Mouse (Mus musculus) hindbrain, embryonic 10.5 days (tissue): Measurements from ENCODE around the gene Rpa1. TPM values are rescaled to one million over a fixed set of nuclear protein-coding genes. Genes with fewer than 3 reads are reported as not detected.

Experiments used
- DNase-seq: peaks from one replicate; pipeline ENCODE4 v3.0.0-alpha.2; 2017; ENCODE audit warnings: low spot score
- H3K27ac ChIP-seq: fragments of 300-500 bp; sonication (generic); 2 replicates; pipeline ENCODE4 v1.5.1; 2016; ENCODE audit warnings: mild to moderate bottlenecking, moderate library complexity
- H3K27me3 ChIP-seq: fragments of 300-500 bp; sonication (generic); 2 replicates; pipeline ENCODE4 v1.6.1; 2016; ENCODE audit warnings: mild to moderate bottlenecking; ENCODE audit not compliant: poor library complexity, insufficient read depth, severe bottlenecking
- H3K36me3 ChIP-seq: fragments of 300-500 bp; sonication (generic); 2 replicates; pipeline ENCODE4 v1.6.1; 2016; ENCODE audit warnings: mild to moderate bottlenecking, moderate library complexity
- H3K4me1 ChIP-seq: fragments of 300-500 bp; sonication (generic); replicated peaks from 2 replicates; pipeline ENCODE4 v1.6.1; 2016; ENCODE audit warnings: mild to moderate bottlenecking
- H3K4me3 ChIP-seq: fragments of 300-500 bp; sonication (generic); 2 replicates; pipeline ENCODE4 v1.5.1; 2016; ENCODE audit warnings: mild to moderate bottlenecking, moderate library complexity
- H3K9me3 ChIP-seq: fragments of 300-500 bp; sonication (generic); 2 replicates; pipeline ENCODE4 v1.6.1; 2016; ENCODE audit warnings: mild to moderate bottlenecking, moderate library complexity
- WGBS: fragments of 180-500 bp; shearing (Covaris S2); methylation state at CpG from one replicate; pipeline ENCODE4 v1.1.7; 2016; 5-methylcytosine and 5-hydroxymethylcytosine counted together
- polyA plus RNA-seq: library from polyadenylated mRNA; unstranded; fragments of >200 nt; fragmentation: Nextera tagmentation; extraction: Ambion mirVana; gene quantifications from 2 replicates; pipeline ENCODE4 v1.2.1, GENCODE M21; 2016

The Rpa1 gene
- polyA plus RNA-seq, 1 experiment from 2014 or later, result 136 TPM

DNA sequence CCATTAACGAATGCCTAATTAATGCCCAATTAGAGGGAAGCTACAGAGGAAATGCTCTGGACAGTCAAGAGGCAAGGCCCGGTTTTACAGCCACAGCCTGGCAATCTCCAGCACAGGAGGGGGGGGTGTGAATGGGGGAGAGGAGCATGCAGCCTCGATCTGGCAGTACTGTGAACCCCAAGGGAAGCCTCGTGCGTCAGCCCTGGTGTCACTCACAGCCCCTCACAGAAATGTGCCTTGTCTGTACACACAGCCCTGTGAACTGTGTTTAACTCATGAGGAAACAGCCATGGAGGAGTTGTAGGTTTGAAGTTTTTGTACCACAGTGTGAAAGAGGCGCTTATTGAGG is 84.2 kb downstream of the Rpa1 start:
- DNase-seq, result no peak
- no peak overlapping the region for H3K27ac ChIP-seq
- H3K4me3 ChIP-seq, result no peak overlapping the region
- WGBS, result 65% methylated on average over 6 of the region's 6 CpGs
- H3K9me3 ChIP-seq, result no peaks in the 10 kb centered on the region
- H3K36me3 ChIP-seq, result no peaks in the 10 kb centered on the region
- H3K27me3 ChIP-seq, result no peaks in the 10 kb centered on the region
- H3K4me1 ChIP-seq, result peaks cover 91% of the 10 kb centered on the region

DNA sequence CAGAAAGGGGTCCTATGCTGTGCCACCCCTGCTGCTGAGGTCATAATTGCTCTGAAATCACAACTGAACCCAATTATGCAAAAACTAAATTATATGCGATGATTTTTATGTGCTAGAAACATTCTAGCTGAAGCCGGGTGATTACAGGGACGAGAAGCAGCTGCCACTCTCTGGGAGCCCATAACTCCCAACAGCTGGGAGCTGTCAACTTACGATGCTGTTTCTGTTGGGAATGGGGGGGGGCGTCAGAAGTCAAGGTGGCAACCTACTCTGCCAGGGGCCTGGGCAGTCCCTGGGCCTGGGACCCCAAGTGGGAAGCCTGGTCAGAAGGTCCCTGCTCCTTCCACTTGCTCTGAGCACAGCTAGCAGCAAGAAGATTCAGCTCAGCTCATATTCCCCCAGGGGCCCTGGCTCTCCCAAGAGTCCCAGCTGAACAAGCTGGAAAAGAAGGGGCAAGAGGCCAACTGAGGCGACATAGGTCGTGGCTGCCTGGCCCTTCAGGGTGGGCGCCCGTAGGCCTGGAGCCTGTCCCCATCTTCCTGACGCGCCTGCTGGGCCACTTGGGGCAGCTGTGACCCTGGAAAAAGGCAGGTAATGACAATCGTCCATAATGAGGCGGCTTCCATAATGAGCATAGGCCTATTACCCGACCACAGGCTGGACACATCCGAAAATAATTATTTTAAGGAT is 84.7 kb downstream of the Rpa1 start:
- DNase-seq, result no peak
- Histone ChIP-seq H3K4me3 (no peak overlapping the region), H3K36me3 (no peaks in the 10 kb centered on the region), H3K27ac (peak overlapping the region; percentile 60), H3K27me3 (no peaks in the 10 kb centered on the region), H3K9me3 (no peaks in the 10 kb centered on the region), H3K4me1 (peaks cover 87% of the 10 kb centered on the region)
- 76% methylated on average over 15 of the region's 15 CpGs for WGBS

DNA sequence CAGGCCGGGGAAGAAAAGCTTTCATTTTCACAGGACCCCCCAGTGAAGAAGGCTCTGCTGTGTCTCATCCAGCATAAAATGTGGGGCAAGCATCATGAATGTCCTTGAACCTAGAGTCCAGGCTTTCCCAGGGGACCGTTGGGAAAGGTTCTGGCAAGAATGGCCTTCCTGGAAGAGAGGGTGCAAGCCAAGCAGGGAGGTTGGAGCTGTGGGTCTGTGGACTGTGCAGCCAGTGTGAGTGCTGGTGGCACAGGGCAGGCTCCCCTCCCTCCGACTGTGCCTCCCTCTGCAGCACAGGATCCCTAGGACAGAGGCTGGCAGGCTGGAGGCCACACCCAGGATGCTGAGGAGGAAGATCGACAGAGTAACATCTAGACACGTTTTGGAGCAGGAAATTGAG is 85.3 kb downstream of the Rpa1 start:
- no peaks in the 10 kb centered on the region for H3K9me3 ChIP-seq
- no peak overlapping the region for H3K4me3 ChIP-seq
- DNase-seq, result no peak
- 57% methylated on average over 5 of the region's 5 CpGs for WGBS
- H3K4me1 ChIP-seq, result peaks cover 81% of the 10 kb centered on the region
- no peaks in the 10 kb centered on the region for H3K36me3 ChIP-seq
- H3K27me3 ChIP-seq, result no peaks in the 10 kb centered on the region
- peak overlapping the region; percentile 3; the same call in 1 of the 2 replicates for H3K27ac ChIP-seq

DNA sequence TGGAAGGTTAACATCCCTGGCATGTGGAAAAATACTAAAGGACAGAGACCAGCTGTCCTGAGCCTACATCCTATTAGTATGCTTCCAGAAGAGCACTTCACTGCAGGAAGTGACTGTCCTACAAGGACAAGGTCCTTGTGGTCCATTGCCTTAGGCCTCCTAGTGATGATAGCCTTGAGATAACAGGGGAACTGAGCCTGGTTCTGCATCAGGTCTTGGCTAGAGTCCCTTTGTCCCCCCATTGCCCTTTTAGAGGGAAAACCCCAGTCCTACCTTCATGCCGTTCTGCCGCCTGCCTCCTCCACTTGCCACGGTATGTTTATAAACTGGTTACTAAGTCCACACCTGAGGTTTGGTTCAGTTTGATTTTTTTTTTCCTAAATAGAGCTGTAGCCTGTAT is 85.9 kb downstream of the Rpa1 start:
- WGBS, result 92% methylated on average over 3 of the region's 3 CpGs
- Histone ChIP-seq H3K9me3 (no peaks in the 10 kb centered on the region), H3K36me3 (no peaks in the 10 kb centered on the region), H3K4me1 (peaks cover 75% of the 10 kb centered on the region), H3K27ac (no peak overlapping the region), H3K27me3 (no peaks in the 10 kb centered on the region), H3K4me3 (no peak overlapping the region)
- no peak for DNase-seq

DNA sequence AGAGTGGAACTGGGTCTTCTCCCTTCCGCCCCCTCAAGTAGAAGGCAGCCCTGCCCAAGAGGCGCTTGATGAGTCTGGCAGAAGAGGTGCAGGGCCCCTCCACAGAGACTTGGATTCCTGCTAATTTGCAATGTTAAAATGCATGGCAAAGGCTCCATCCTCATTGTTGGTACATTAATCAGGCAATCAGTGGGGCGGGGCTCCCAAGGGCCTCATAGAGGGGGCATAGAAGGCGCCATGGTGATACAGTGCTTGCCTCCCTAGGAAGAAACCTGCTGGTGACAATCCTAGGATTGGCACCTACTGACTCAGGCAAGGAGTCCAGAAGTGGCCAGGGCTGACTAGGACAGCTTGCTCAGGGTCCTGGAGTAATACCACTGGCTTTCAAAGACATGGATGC is 86.4 kb downstream of the Rpa1 start:
- Histone ChIP-seq H3K36me3 (no peaks in the 10 kb centered on the region), H3K9me3 (no peaks in the 10 kb centered on the region), H3K4me3 (no peak overlapping the region), H3K27me3 (no peaks in the 10 kb centered on the region), H3K4me1 (peaks cover 72% of the 10 kb centered on the region), H3K27ac (0 out of 2 replicates have a peak overlapping the region, but pooled peaks have one; percentile 6)
- WGBS, result 85% methylated on average over 4 of the region's 4 CpGs
- DNase-seq, result no peak

DNA sequence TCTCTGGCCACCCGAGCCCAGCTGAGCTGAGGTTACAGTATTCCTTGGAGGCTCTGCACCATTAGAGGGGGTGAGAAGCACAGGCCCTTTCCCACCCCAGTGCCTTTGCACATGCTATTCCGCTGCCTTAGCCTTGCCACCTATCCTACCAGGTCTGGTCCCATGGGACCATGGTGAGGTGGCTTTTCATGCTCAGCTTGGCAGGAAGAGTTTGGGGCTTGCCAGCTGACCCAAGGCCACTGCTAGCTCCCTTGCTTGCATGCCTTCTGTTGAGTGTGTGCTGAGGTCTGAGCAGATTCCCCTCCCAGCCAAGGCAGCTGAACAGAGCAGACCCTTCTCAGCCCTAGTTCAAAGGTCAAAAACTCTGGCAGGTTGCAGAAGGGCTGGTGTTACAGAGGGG is 87.1 kb downstream of the Rpa1 start:
- Histone ChIP-seq H3K27ac (0 out of 2 replicates have a peak overlapping the region, but pooled peaks have one; percentile 6), H3K4me1 (peaks cover 68% of the 10 kb centered on the region), H3K27me3 (no peaks in the 10 kb centered on the region), H3K4me3 (no peak overlapping the region), H3K36me3 (no peaks in the 10 kb centered on the region), H3K9me3 (no peaks in the 10 kb centered on the region)
- no peak for DNase-seq
- WGBS, result 82% methylated on average over 2 of the region's 2 CpGs

DNA sequence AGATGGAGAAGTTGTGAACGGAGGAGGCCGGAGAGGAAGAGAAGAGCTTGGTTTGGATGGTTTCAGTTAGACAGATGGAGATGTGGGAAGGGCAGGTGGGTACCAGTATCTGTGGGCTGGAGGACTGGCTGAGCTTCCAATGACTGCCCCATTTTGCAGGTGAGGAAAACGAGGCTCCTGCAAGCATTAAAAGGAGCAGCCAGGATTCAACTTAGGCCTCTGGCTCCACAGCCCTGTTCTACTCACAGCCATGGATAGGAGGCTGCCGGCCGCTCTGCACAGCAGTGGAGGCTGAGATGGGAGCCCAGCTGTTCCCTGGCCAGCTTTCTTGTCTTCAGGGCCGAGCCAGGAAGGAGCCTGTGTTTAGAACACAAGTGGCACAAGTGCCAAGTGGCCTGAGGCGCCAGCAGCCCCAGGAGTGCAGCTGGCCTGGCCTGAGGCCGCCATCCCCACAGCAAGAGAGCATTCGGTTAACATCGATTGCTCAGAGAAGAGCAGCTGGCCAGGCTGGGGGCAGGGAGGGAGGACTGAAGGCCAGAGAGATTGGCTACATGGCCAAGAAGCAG is 88.0 kb downstream of the Rpa1 start:
- Histone ChIP-seq H3K27ac (peak overlapping the region; percentile 66), H3K27me3 (no peaks in the 10 kb centered on the region), H3K9me3 (no peaks in the 10 kb centered on the region), H3K4me3 (no peak overlapping the region), H3K36me3 (no peaks in the 10 kb centered on the region), H3K4me1 (peaks cover 59% of the 10 kb centered on the region)
- DNase-seq, result peak; percentile 46
- WGBS, result 64% methylated on average over 10 of the region's 10 CpGs

DNA sequence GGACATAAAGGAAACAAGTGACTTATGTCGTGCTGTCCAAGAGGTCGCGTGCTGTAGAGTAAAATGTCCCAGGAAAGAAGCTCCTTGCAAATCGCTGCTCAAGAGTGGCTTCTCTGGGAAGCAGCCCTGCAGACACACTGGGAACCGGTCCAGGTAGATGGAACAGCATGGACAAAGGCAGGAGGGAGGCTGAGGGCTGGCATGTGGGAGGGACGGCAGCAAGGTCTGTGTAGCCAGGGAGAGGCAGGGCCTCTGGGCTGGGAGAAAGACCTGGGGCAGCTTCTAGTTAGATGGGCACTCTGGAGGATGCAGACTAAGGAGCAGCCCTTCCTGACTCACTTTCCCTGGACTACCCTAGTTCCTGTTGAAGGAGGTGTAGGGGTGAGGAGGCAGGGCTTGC is 88.7 kb downstream of the Rpa1 start:
- no peaks in the 10 kb centered on the region for H3K36me3 ChIP-seq
- no peaks in the 10 kb centered on the region for H3K27me3 ChIP-seq
- H3K27ac ChIP-seq, result no peak overlapping the region
- H3K9me3 ChIP-seq, result no peaks in the 10 kb centered on the region
- WGBS, result 77% methylated on average over 6 of the region's 6 CpGs
- DNase-seq, result no peak
- peaks cover 58% of the 10 kb centered on the region for H3K4me1 ChIP-seq
- no peak overlapping the region for H3K4me3 ChIP-seq

DNA sequence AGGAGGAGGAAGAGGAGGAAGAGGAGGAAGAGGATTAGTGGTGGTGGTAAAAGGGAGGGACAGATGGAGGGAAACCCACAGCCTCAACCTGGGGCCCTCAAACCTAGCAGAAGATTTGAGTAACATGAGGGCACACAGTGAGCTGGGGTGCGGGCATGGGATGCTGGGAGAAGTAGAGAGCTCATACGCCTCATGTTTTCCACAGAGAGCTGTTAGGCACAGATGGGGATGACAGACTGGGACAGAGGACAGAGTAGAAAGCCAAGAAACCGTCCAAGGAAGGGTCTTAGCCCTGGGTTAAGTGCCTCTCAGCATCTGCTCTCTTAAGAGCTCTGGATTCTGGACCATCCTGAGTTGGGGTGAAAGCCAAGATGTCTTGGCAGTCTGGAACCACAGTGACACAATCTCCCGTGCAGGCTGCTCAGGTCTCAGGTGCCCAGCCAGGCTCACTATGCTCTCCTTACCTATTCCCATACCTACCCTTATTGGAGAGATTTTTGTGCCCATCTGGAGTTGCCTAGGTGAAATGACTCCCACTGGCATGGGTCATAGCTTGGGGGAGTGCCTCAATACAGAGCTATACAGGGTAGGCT is 91.0 kb downstream of the Rpa1 start:
- 78% methylated on average over 4 of the region's 4 CpGs for WGBS
- Histone ChIP-seq H3K27ac (no peak overlapping the region), H3K27me3 (no peaks in the 10 kb centered on the region), H3K36me3 (no peaks in the 10 kb centered on the region), H3K9me3 (no peaks in the 10 kb centered on the region), H3K4me1 (peaks cover 39% of the 10 kb centered on the region), H3K4me3 (no peak overlapping the region)
- no peak for DNase-seq

DNA sequence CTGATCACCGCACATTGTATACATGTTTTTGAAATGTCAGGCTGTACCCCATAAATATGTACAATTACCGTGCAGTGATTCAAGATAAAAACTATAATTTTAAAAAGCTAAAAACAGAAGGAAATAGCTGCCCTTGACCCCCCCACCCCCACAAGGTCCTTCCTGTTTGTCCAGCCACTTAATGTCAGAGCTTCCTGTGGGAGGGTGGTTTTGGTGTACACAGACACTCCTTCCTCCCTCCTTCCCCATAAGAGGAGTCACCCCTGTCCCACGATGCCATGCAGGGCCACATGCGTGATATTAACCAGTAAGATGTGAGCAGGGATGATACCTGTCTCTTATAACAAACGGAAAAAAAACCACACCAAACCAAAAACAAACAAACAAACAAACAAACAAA is 92.8 kb downstream of the Rpa1 start:
- Histone ChIP-seq H3K27me3 (no peaks in the 10 kb centered on the region), H3K36me3 (no peaks in the 10 kb centered on the region), H3K9me3 (no peaks in the 10 kb centered on the region), H3K27ac (no peak overlapping the region), H3K4me1 (peaks cover 36% of the 10 kb centered on the region), H3K4me3 (no peak overlapping the region)
- 87% methylated on average over 5 of the region's 5 CpGs for WGBS
- no peak for DNase-seq

DNA sequence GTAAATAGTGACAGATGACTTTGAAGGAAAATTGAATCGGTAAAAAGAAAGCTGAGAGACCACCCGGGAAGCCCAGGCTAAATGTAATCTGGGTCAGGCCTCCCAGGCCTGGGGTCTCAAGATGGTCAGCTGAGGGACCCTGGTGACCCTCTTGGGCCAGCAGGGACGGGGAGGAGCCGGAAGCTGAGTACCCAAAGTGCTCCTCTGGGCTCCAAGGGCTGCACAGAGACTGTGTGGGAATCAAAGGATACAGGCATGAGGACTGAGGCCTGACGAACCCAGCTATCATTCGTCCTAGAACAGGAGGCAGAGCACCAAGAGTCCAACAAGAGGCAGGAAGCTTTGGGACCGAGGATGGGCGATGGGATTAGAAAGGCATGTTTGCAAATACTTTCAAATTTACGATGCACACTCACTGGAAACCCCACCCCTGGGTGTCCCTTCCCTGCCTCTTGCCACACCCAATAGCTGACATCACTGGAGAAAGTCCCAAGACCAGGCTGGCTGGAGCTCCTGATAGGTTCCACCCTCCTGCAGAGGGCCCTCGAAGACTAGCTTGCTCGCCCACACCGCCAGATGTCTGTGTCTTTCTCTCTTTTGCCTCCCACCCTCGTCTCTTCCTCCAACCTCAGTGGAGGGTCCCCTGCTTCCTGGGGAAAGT is 93.7 kb downstream of the Rpa1 start:
- peaks cover 34% of the 10 kb centered on the region for H3K4me1 ChIP-seq
- peak overlapping the region; percentile 35; the same call in 1 of the 2 replicates for H3K27ac ChIP-seq
- no peak overlapping the region for H3K4me3 ChIP-seq
- 71% methylated on average over 13 of the region's 13 CpGs for WGBS
- no peaks in the 10 kb centered on the region for H3K36me3 ChIP-seq
- no peaks in the 10 kb centered on the region for H3K27me3 ChIP-seq
- DNase-seq, result no peak
- no peaks in the 10 kb centered on the region for H3K9me3 ChIP-seq

DNA sequence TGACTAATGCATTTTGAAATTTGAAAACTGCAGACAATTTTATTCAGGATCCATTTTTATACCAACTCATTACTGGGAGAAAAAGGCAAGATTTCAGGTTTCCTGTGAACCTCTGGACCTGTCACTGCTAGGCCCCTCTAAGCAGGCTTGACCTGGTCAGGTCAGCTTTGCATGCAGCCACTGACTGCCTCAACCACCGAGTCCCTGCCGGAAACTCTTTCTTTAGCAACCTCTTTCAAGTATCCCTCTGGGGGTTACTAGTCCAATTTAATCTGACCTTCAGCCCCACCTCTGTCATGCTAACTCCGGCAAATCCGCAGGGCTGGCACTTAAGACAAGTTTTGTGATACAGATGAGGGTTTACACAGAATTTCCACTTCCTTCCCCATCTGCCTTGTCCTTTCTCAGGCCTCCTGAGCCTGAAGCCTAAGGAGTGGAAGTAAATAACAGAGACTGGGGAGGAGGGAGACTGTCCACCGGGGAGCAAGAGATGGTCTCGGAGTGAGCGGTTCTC is 96.5 kb downstream of the Rpa1 start:
- no peak overlapping the region for H3K4me3 ChIP-seq
- peaks cover 46% of the 10 kb centered on the region for H3K4me1 ChIP-seq
- peak overlapping the region; percentile 50; the same call in 1 of the 2 replicates for H3K27ac ChIP-seq
- peak; percentile 24 for DNase-seq
- no peaks in the 10 kb centered on the region for H3K27me3 ChIP-seq
- WGBS, result 51% methylated on average over 7 of the region's 7 CpGs
- H3K36me3 ChIP-seq, result no peaks in the 10 kb centered on the region
- no peaks in the 10 kb centered on the region for H3K9me3 ChIP-seq

DNA sequence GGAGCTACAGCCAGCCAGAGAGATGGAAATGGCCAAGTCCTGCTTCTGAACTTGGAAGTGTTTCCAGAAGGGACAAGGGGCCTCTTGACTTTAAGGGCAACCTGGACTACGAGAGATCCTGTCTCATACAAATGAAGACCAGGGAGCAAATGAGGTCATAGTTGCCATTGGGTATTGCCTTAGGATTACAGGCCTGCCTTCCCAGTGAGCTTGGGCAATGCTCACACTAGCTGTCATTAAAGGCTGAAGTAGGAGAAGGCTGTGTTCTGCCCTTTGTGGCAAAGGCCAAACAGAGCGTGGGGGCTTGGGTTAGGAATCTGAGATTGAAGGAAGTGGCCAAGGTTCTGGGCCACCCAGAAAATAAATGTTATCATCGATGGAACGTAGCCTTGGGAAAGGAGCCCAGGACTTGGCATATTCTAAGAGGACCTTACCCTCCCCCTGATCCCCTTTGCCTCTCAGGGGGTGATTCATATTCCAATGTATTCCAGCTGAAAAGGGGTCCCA is 97.1 kb downstream of the Rpa1 start:
- H3K4me1 ChIP-seq, result peaks cover 51% of the 10 kb centered on the region
- no peak overlapping the region for H3K4me3 ChIP-seq
- no peaks in the 10 kb centered on the region for H3K27me3 ChIP-seq
- no peak for DNase-seq
- no peak overlapping the region for H3K27ac ChIP-seq
- H3K9me3 ChIP-seq, result no peaks in the 10 kb centered on the region
- 72% methylated on average over 4 of the region's 4 CpGs for WGBS
- H3K36me3 ChIP-seq, result no peaks in the 10 kb centered on the region
